Mouse (Mus musculus) lung, postnatal 0 days (tissue): ENCODE measurements around the gene Mylip.

ENCODE experiments used
- CTCF ChIP-seq: IDR thresholded peaks from 2 replicates; pipeline ENCODE4 v1.5.1; 2016; ENCODE audit warnings: antibody characterized with exemption, mild to moderate bottlenecking
- EP300 ChIP-seq: IDR thresholded peaks from 2 replicates; pipeline ENCODE4 v1.6.1; 2016; ENCODE audit warnings: antibody characterized with exemption, mild to moderate bottlenecking, control low read depth

DNA sequence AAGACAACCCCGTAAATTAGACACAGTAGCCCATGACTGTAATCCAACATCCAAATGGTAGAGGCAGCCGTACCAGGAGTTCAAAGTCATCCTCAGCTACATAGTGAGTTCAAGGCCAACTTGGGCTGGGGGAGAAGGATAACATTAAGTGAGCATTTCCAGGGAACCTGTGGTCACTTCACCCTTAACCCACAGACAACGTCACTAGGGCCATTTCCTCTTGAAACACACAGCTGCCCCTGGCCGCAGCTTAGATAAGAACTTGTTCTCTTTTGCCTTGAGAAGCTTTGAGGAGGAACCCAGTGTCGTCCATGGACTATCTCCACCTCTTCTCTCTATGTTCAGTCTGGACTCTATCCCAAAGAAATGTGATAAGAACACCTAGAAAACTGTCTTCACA, 31.3 kb upstream of the Mylip start:
- no peak for TF ChIP-seq EP300
- TF ChIP-seq CTCF: no peak
